Mouse (Mus musculus): ENCODE results near the gene Ykt6.

GRCm38 (mm10) chr11:6001981-6002649 lies 46.6 kb downstream of the Ykt6 start:
- TF ChIP-seq CTCF (IDR thresholded peaks at IDR 0.05 in 2 of 3, conservative IDR thresholded peaks at IDR 0.05 in 1 of 3; ENCODE audit: control insufficient read depth in 1 of 3, insufficient read depth in 1 of 3, low read depth in 2 of 3, low read length in 3 of 3, poor library complexity in 1 of 3, severe bottlenecking in 1 of 3) = no peak
- TF ChIP-seq JUND (IDR thresholded peaks at IDR 0.05; ENCODE audit: low read depth, low read length) = no peak
- no peak for TF ChIP-seq NRF1 (IDR thresholded peaks at IDR 0.05; ENCODE audit: insufficient read depth, low read depth, low read length, poor library complexity, severe bottlenecking)
- TF ChIP-seq MAX (IDR thresholded peaks at IDR 0.05; ENCODE audit: low read length) = no peak
- TF ChIP-seq MXI1 (IDR thresholded peaks at IDR 0.05; ENCODE audit: low read depth, low read length) = no peak
- no peak for TF ChIP-seq ZNF384 (IDR thresholded peaks at IDR 0.05; ENCODE audit: low read depth, low read length)
- TF ChIP-seq GATA1 (IDR thresholded peaks at IDR 0.05; ENCODE audit: low read depth, low read length) = no peak
- no peak for TF ChIP-seq GABPA (IDR thresholded peaks at IDR 0.05; ENCODE audit: low read depth, low read length)
- no peak for TF ChIP-seq TAL1 (IDR thresholded peaks at IDR 0.05; ENCODE audit: low read length)
- no peak for TF ChIP-seq E2F4 (IDR thresholded peaks at IDR 0.05; ENCODE audit: borderline replicate concordance, low read depth, low read length)
- no peak for TF ChIP-seq CHD2 (IDR thresholded peaks at IDR 0.05; ENCODE audit: low read length)
- no peak for TF ChIP-seq POLR2AphosphoS2 (IDR thresholded peaks at IDR 0.05; ENCODE audit: low read length)
- no peak for TF ChIP-seq EP300 (IDR thresholded peaks at IDR 0.05; ENCODE audit: low read depth in 1 of 2, low read length in 2 of 2)
- TF ChIP-seq POLR2A (IDR thresholded peaks at IDR 0.05; ENCODE audit: control insufficient read depth in 1 of 2, insufficient read depth in 1 of 2, low read depth in 1 of 2, low read length in 2 of 2, poor library complexity in 1 of 2) = no peak

Data from MEL (cell line).